Mouse (Mus musculus) heart, postnatal 36 days (tissue): ENCODE data around the gene Fndc3a. TPM values are rescaled to one million over a fixed set of nuclear protein-coding genes. Genes with fewer than 3 reads are reported as not detected.

Experiments used
- DNase-seq, 2 experiments: peaks; one replicate each; pipeline ENCODE4 v3.0.0; 2021 to 2022
- intact Hi-C: fragments of 180-260 bp; cut with DNase I; formaldehyde crosslinking; loops from one replicate; pipeline ENCODE4 v1.15.1; 2025
- total RNA-seq, 2 experiments: library from RNA; stranded (reverse); gene quantifications; 2 replicates each; pipeline ENCODE4 v1.2.3; 2021

Fndc3a gene
- total RNA-seq, 2 experiments from 2014 or later, result 13.9 to 15.2 TPM

DNA sequence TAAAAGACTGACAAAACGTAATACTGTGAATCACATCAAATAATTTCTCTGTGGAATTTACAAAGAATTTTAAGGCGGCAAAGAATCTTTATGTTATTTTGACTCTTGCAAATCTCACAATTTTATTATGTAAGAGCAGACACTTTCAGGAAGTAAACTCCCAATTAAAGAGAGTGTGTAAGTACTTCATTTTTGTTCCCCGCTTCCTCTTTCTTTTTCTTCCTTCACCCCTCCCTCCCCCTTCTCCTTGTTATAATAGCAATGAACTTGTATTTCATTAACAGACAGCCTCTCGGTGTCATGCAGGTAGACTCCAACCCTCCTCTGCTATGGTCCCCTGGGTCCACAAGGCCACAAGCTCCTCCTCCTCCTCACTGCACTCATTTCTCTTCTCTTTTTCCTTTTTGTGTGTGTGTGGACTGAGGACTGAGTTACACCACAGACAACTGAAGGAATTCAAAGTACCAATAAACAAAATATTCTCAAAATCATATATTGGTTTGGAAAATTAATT, 24.9 kb downstream of the Fndc3a start:
- no peak for DNase-seq

DNA sequence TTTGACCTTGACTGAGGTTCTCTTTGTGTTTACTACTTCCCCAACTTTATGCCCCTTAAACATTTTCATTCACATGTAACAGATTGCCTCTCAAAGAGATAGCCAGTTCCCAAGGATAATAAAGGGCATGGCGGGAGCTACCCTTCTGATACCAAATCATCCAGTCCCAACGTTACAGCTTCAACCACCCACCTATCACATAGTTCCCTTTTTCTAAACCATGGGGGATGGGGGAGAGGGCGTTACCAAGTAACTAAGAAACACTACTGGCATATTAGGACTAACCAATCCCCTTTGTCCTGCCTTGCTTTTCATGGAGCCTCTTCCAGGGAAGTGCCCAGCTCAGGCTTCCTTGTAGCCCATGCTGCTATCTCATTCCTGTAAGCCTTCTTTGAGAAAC, 32.6 kb downstream of the Fndc3a start:
- intact Hi-C loops, result no loop called here

More for the DNA sequence above, 24.9 kb downstream of the Fndc3a start:
- intact Hi-C loops, result loop anchor here (2.0 kb wide), 1 partner anchor 14 kb away; no protein-coding TSS in a partner anchor

DNA sequence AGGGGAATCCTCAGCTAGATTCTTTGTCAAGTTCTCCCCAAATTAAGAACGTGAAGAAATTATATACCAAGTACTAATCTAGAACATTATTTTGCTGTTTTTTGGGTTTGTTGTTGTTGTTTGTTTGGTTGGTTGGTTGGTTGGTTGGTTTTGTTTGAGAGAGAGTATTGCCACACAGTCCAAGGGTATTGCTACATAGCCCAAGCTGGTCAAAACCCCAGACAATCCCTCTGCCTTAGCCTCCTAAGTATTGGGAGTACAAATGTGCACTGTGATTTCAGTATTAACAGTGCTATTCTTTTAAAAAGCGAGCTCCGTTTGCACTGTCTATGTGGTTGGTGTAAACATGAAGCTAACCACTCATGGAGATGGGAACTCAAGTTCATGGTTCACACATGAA, 37.9 kb downstream of the Fndc3a start:
- intact Hi-C loops, result no loop called here
- no peak for DNase-seq

More for the DNA sequence above, 32.6 kb downstream of the Fndc3a start:
- DNase-seq, result no peak

DNA sequence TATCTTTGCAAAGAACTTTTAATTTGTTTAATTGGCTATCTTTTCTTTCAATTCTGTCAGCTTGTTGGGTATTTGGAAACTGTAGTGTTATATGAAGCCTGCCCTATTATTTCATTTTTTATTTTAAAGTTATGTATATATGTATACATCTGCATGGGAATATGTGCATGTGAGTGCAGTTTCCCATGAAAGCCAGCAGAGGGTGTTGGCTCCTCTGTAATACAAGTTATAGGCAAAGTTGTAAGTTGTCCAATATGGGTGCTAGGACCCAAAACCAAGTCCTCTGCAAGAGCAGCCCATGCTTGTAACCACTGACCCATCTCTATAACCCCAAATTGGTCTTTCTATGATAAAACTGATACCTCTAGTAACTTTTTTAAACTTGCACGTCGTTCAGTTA, 38.8 kb downstream of the Fndc3a start:
- DNase-seq, result no peak
- intact Hi-C loops, result no loop called here

DNA sequence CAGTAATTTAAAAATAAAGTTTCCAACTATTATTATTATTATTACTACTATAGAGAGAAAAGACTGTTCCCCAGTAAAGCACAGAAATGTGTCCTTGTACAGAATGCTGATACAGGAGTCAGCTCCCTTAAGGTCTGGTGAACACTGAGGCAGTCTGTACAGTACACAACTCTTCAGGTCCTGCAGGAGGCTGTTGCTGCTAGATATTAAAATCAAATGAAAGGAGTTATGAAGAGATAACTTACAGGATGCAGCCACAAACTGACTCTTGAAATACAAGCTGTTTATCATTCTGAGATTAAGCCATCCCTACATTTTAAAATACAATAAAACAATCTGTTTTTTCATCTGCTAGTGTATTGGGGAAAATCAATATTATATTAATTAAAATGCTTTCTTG, 60.5 kb downstream of the Fndc3a start:
- intact Hi-C loops, result no loop called here
- DNase-seq, result no peak

DNA sequence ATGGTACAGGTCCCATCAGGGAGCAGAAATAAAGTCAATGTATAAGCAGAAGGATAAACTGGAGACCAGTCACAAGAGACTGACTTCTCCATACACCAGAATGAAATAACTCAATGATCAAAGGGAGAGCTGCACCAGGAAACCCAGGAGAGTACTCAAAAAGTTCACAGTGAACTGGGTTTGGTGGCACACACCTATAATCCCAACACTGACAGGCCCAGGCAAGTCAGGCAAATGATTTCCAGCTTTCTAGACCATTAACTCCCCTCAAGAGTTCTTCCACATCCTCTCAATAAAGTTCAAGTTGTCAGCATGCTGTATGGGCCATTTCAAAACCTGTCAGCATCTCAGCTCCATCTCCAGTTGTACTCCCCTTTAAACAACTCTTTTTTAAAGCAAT, 64.3 kb downstream of the Fndc3a start:
- DNase-seq, result no peak
- intact Hi-C loops, result no loop called here

DNA sequence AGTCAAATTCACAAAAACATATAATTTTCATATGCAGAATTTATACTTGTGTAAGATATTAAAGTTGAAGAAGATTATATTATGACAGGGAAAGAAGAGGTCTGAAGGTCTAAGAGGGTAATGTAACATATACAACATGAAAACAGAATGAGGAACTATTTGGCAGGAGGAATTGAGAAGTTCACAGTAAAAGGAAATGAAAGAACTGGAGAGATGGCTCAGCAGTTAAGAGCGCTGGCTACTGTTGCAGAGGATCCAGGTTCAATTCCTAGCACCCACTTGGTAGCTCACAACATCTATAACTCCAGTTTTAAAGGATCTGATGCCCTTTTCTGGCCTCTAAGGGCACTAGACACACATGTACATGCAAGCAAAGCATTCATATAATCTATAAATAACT, 65.2 kb downstream of the Fndc3a start:
- no peak for DNase-seq
- intact Hi-C loops, result no loop called here

DNA sequence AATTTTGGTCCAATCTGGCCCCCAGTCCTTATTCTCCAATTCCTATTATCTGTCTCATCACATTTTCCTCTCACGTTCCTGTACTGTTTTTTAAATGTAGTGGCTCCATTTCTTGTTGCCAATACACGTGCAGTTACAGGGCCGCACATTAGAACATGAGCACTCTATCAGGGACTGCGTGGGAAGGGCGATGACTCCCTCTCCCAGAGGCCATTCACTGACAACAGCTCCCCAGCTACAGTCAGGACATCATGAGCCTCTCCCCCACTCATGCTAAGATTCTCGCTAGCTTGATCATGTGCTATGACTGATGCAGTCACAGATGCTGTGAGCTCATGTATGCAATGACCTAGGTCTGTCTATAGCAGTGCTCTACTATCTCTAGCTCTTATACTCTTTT, 71.3 kb downstream of the Fndc3a start:
- intact Hi-C loops, result no loop called here

DNA sequence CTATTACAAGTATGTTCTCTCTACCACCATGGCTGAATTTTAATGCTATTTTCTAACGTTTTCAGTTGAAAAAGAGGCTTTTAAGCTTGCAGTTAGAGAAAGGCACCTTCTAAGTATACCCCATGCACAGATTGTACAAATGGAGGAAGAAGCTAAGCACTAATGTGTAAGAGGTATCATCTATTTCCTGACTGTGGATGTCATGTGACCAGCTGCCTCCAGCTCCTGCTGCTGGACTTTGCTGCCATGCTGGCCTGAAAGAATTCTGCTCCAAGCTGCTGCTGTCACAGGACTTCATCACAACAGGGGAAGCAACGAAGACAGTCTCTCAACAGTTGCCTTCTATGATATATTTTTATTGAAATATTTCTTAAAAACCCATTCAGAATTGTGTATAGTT, 76.2 kb downstream of the Fndc3a start:
- intact Hi-C loops, result no loop called here
- DNase-seq, result no peak

More for the DNA sequence above, 71.3 kb downstream of the Fndc3a start:
- no peak for DNase-seq

DNA sequence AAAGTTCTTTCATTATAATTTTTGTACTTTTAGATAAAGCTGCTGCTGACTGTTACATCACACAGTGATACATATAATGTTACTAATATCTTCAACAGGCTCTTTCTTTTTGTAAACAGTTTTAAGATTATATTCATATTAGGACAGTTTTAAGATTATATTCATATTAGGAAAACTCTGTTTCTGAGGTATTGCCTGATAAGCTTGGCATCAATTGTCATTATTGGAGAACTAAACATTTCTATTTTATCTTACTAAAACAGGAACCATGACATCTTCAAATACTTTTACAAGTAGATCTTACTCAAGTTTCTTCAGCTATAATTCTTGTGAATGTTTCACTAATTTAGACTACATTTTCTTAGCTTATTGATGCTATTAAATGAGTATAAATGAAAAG, 84.4 kb downstream of the Fndc3a start:
- no peak for DNase-seq
- intact Hi-C loops, result no loop called here

DNA sequence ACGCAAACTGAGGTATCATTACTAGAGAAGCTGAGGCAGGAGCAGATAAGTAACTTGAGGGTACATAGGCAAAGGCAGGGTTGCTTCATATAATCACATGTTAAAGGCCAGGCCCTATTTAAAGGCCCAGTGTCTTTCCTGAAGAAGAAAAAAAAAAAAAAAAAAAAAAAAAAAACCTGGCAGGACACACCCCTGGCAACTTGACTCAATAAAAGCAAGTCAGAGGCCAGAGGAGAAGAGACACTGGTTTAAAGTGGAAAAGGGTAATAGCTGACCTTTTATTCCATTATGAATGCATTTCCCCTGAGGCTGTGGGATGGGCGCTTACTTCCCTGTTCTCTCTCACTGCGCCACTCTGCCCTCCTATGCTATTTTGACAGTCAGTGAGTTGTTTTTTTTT, 105.7 kb downstream of the Fndc3a start:
- intact Hi-C loops, result no loop called here
- DNase-seq, result no peak

DNA sequence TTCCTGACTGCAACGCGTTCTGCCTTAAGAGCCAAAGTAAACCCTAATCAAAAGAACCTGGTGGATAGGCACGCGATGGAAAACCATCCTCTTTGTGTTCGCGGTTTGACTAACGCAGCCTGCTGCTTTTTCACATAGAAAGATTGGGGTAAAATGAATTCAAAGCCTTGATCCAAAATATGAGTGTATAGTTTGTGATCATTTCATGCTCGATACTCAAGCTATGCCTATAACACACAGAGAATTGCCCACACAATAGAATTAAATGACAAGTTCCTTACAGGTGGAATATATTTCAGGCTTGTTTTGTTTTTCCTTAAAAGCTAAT, 106.6 kb downstream of the Fndc3a start:
- DNase-seq, result no peak
- intact Hi-C loops, result loop anchor here (2.0 kb wide), 1 partner anchor 106 kb away; no protein-coding TSS in a partner anchor

DNA sequence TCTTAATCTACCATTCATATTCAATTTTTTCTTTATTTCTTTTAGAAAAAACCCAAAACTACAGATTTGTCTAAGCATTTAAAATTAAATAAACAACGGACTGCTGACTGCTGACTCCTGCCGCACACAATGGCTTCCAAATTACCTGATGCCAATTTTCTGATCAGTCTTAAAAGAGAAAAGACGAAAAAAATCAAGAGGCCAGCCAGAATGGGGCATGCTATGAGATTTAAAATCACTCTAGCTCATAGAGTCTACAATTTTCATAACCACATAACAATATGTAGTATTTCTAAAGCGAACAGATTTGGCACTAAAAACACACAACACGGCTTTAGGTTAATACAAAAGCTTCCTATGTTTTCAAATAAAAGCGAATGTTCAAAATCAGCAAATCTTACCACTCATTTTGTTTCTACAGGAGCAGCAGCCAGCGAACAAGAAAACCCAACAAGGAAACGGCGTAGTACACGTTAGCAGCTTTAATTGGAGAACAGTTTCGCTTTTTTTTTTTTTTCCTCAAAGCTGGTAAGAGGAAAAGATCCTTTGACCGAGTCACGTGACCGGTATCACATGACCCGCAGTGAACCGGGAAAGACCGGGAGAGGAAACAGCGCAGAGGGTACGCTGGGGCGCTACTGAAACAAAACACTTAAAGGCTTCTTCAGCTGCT, 107.1 kb downstream of the Fndc3a start:
- peak; percentile 82 to 90 for DNase-seq
- intact Hi-C loops, result loop anchor here (2.0 kb wide), 1 partner anchor 106 kb away; no protein-coding TSS in a partner anchor

DNA sequence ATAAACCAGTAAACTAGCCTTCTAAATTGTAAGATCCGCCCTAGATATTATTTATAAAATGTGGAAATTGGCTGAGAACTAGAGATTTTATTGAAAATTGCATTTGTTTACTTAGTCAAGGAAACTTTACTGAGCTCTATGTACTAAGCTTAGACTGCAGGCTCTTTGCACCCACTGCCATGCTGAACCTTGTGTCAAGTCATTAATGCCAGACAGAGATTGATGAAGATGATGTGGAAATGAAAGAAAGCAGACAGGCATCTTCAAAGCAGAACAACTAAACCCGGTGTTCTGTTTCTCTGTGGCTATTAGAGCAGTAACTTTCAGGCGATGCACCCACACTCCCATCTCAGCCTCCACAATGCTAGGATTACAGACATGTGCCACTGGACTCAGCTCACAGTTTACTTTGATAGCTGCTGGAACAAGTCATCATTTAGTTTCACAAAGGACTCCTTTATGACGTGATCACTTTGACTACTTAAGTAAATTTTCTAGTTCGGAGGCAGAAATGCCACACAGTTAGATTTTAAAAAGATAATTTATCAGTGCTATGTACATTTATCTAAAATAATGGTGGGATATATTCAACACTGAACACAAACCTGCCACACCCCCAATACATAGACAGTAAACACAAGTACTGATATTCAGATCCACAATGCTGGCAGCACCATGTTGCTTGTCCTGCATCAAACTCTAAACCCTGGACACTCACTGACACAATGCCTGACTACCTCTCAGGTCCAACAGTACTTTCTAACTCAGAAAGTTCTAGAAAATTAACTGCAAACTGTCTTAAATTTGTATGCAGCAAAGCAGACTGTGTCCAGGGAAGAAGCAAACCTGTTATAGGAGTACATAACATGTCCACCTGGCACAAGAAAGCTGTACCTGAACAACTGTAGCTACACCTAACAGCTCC, 108.2 kb downstream of the Fndc3a start:
- intact Hi-C loops, result loop anchor here (2.0 kb wide), 1 partner anchor 107 kb away; no protein-coding TSS in a partner anchor
- no peak for DNase-seq

DNA sequence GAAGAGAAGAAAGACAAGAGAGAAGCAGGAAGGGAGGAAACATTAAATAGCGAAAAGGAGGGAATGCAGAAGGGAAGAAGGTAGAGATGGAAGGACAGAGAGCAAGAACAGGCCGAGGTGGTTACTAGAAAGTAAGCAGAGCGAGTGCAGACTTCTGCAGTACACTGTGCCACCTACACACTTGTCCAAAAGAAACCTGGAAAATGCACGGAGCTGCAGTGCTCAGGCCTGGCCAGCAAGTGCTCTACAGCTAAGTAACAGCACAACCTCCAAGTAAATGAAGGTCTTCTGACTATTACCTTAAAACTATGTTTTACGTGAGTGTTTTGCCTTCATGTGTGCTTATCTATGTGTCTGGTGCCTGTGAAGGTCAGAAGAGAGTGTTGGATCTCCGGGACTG, 109.4 kb downstream of the Fndc3a start:
- no peak for DNase-seq
- intact Hi-C loops, result no loop called here

DNA sequence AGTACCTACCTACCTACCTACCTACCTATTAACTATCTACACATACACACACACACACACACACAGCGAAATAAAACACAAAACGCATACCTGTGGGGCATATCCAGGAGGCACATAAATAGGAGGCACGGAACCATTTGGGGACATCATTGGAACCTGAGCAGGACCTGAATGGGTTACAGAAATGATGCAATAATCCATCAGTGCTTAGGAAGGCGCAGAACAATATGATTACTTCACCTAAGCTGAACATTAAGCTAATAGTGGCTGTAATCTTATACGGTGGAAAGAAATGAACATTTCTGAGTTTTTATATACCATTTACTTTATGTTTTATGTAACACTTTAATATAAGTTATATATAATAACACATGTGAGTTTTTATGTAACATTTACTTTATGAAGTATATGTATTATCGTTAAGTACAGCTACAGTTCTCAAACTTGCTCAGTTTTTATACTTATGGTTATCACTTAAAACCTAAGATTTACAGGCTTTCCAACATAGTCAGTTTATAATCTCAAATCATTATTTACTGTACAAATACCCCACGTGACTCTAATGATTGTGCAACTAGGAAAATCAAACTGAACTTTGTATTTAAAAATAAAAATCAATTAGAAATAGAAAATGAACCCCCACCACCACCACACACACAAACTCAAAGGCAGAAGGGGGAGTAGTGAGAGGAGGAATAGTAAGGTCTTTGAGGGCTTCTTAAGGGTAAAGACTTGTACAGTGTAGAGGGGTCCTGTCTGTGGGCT, 110.6 kb downstream of the Fndc3a start:
- intact Hi-C loops, result no loop called here
- DNase-seq, result no peak

DNA sequence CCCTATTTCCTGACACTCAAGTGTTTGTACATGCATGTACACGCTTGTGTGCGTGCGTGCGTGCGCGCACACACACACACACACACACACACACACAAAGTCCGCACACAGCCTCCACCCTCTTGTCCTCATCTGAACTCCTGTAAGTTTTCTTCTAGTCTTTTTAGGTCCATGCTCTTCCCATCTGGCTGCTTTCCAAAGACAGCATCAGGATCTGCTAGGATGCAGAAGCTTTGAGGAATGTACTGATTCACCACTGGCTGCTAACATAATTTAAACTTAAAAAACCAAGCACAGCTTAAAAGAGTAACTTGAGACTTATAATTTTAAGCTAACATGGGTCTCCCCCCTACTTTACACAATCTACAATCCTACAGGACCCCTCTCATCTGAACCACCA, 115.6 kb downstream of the Fndc3a start:
- intact Hi-C loops, result no loop called here
- no peak for DNase-seq

DNA sequence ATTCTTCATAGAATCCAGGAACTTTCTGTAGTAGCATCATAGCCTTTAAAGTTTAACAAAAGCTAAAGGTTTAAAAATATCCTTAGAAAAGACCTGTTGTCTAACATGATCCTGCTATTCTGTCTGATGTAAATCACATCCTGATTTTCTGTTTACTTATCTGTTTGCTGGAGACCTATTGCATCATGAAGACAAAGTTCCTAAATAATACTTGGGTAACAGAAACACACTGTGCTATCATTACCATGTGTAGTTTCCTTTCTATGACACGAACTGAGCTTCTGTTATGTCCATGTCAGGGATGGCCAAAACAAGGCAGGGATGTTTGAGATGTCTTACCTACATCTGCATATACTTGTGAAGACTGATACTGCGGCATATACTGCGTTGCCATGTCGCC, 120.4 kb downstream of the Fndc3a start:
- DNase-seq, result no peak
- intact Hi-C loops, result no loop called here

DNA sequence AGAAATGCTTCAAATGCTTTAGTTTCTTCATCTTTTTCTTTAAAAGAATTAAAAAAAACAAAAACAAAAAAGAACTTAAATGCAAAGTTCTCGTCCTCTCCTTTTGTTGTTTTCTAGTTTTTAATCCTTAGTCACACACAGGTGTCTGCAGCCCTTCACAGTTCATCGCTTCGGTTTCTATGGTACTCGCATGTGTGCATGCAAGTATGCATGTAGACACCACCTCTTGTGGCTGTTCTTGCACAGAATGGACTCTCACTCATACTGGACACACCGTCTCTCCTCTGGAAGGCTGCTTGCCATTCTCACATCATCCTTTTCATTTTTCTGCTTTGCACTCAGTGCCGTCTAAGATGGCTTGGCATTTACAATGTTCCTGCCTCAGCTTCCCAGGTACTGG, 126.8 kb downstream of the Fndc3a start:
- intact Hi-C loops, result no loop called here
- no peak for DNase-seq

DNA sequence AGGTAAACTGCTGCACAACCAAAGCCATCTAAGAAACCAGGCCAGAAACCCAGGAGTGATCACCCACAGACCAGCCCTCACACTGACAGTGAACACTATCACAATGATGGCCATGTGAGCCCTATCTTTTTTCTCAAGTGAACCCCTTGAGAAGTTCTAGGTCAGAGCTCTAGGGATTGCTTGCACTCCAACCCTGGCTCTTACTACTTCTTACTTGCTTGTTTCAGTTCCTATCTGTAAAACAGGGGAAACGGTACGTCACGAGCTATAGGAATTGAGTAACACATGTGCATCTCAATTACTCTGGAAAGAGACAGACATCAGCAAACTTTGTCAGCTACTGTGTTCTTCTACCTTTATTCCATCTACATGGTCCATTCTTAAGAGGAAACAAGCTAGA, 128.8 kb downstream of the Fndc3a start:
- DNase-seq, result no peak
- intact Hi-C loops, result no loop called here

DNA sequence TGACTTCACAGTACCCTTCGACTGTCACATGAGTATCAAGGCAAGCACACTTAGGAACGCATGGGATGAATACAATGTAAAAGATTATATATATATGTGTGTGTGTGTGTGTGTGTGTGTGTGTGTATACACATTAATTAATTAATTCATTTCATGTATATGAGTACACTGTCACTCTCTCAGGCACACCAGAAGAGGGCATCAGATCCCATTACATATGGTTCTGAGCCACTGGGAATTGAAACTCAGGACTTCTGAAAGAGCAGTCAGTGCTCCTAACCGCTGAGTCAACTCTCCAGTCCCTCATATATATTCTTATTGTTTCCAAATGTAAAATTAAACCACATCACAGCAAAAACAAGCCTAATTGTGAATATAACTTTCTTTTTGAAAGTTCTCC, 133.5 kb downstream of the Fndc3a start:
- intact Hi-C loops, result loop anchor here (5.0 kb wide), 1 partner anchor 521 kb away; no protein-coding TSS in a partner anchor
- DNase-seq, result no peak
